Mouse (Mus musculus): Measurements from ENCODE around the gene Prkch.

DNA sequence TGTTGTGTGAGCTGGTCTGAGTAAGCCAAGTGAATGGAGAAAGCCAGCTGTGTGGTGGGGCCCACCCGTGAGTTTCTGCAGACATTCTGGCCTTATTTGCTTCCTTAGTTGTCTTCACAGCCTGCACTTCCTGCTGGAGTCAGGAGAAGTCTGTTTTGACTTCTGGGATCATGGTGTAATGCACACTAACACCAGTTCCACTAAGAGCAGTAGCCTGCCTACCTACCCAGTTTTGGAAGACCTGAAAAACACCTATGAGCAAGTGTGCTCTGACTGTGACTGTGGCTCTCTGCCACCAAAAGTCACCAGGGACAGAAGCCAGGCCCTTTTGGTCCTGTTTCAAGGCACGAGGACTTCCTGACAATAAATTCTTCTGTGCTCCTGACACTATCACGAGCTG lies 216.3 kb downstream of the Prkch start:
- TF ChIP-seq CTCF (IDR thresholded peaks at IDR 0.05; ENCODE audit: low read depth) (no peak), EP300 (IDR thresholded peaks at IDR 0.05; ENCODE audit: low read depth) (no peak)
